Mouse (Mus musculus): Measurements from ENCODE around the gene Abca16.

DNA sequence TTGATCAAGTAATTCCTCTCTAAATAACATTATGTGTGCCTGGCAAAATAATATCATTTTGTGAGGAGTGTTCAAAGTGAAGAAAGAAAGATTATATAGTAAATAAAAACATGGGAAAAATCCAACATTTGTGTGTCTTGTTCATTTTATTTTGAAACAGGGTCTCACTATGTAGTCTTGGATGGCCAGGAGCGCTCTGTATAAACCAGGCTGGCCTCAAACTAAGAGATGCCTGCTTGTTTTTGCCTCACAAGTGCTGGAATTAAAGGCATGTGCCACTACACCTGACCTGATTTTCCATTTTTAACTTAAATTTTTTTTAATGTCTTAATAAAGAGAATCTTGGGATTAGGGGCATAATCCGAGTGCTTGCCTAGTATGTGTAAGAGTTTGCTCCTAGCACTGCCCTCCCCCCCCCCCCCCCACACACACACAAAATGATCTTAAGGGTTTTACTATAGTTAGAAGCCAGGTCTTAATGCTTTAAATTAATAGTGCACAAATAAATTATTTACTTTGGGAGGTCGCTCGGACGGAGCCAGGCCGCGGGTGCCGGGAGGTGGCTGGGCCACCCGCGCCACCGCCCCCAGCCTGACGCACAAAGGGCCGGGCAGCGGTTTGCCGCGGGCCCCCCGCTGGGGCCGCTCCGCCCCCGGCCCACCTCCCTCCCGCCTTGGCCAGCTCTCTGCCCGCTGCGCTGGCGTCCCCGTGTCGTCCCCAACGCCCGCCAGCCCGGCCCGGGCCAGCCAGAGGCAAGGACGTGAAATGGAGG, 94.6 kb downstream of the Abca16 start:
- TF ChIP-seq POLR2A (IDR thresholded peaks at IDR 0.05; ENCODE audit: borderline replicate concordance, extremely low read depth, insufficient read depth, insufficient read length, poor library complexity, severe bottlenecking) (no peak), CTCF (IDR thresholded peaks at IDR 0.05; ENCODE audit: borderline replicate concordance, extremely low read depth, insufficient read depth, insufficient read length) (no peak)

Measured in brain, embryonic 14.5 days (tissue).